Mouse (Mus musculus): Measurements from ENCODE around the gene Scn5a.

The Scn5a gene

DNA sequence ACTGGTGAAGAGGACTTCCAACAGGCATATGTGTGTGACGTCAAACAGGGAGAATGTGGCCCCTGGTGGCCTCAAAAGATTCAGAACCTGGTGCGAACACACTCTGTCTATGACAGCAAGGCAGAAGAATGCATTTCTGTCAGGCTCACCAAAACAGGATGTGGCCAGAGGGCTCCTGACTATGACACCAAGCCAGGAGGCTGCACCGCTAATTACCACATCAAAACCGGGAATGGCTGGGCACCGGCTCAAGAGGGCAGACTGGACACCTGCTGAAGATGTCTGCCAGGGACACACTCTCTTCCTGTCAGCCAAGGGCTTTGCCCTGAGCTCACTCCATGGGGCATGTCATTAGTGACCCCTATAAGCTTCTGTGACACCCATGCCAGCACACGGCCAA, 15.2 kb downstream of the Scn5a start:
- DNase-seq: no peak

DNA sequence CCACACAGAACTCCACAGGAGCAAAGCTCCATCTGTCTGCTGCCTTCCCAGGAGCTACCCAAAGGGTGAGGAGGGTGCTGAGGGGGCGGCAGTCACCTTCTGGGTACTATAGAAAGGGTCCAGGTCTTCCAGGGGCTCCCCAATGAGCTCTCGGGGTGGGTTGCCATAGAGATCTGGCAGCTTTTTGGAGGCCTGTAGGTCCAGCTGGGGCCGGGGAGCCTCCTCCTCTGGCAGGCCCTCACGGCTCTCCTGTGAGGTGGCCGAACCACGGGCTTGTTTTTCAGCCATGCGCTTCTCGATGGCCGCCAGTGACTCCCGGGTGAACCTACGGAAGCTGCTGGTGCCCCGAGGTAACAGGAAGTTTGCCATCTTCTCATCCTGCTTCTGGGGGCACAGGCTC, 16.6 kb downstream of the Scn5a start:
- DNase-seq: no peak

DNA sequence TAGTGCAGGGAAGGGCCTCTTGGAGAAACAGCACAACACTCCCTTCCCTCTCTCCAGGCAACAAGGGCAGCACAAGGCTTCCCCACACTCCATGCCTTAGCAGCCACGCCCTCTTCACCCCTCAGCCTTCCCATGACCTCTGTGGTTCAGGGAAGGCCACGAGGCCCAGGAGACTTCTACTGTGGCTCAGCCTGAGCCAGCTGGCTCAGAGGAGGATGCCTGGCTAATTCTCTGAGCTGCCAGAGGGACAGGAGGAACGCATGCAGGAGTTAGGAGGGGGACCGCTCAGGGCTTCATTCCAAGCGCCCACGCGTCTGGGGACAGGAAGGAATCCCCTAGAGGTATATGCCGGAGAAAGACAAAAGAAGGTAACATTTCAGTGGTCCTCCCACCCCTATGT, 17.1 kb downstream of the Scn5a start:
- DNase-seq: no peak

DNA sequence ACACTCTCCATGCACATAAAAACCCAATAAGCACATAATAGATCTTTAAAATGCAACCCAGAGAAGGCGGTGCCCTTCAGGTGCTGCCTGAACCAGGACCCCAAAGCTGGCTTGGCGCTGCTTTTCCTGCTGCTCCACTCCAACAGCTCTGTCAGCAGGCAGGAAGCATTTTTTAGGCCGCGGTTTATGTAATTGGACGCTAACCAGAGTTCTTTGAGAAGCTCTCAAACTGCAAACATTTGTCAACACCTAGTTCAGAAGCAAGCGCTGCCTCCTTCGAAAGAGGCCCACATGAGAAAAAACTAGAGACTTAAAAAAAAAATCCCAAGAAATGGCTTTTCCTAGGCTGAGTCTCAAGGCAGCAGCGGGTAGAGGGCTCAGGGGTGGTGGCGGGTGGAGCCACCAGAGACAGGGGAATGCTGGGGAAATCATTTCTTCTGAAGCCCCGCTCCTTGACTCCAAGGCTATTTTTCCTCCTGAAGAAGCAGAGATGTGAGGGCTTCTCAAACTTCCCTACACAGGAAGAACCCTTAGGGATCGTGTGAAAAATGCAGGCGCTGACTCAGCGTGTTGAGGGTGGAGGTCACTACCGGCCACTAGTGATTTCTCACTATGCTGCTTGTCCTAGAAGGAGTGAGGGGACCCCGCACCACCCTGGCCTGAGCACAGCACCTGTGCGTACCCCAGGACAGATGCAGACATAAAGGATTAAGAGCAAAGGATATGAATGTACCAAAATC, 19.1 kb downstream of the Scn5a start:
- no peak for DNase-seq

DNA sequence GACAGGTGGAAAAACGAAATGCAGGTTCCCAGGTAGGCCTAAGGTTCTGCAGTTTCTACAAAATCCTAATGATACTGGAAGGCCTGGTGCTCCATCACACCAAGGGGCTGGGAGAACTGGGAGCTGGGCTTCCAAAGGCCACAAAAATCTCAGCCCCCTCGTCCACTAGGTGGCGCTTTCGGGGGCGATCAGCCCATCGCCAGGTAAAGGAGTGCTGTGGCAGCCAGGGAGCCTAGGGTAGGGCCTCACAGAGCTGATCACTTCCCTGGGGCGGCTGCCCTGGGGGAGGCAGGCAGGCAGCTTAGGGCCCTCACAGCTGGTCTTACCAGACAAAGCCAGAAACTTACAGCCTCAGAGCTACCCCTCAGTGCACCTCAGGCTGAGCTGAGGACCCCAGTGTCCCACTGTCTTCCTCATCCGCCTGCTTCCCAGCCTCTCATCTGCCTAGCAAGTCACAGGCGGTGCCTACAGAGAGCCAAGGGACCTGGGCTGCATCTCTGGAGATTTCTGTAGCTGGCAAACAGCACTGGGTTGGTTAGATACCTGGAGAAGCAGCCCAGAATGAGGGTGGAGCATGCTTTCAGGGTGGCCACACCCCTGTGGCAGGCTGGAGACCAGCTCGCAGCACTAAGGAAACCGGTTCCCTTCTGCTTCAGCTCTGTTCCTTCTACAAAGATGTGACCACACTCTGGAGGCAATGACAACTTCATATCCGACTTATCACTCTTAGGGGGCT, 20.5 kb downstream of the Scn5a start:
- peak; percentile 64 for DNase-seq

DNA sequence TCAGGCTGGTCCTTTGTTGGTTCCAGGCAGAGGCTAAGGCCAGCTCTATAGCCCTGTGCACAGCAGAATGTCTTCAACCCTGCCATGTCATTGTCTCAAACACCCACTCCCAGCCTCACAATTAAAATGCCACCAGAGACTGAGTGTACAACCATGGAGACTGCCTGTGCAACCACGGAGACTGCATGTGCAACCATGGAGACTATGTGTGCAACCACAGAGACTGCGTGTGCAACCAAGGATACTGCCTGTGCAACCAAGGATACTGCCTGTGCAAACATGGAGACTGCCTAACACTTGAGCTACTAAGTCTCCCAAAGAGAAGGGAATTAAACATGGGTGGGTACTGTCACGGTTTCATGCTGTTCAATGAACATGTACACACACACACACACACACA, 22.8 kb downstream of the Scn5a start:
- DNase-seq: no peak

DNA sequence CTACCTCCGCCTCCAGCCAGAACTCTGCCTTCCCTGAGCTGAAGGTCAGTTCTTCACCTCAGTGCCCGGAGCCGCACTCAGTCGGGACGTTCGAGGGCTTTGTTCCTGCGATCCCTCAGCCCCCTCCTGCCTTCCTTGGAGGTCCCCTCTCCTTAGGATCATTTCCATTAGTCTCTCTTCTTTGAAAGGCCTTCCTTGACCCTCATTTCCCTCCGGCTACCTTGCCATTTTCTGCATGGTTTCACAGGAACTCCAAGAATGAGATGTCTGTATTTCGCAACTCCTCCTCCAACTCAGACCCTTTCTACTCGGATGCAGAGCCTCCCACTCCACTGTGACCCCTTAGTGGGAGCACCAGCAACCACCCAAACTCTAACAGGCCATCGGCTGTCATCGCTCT, 31.3 kb downstream of the Scn5a start:
- DNase-seq: no peak

DNA sequence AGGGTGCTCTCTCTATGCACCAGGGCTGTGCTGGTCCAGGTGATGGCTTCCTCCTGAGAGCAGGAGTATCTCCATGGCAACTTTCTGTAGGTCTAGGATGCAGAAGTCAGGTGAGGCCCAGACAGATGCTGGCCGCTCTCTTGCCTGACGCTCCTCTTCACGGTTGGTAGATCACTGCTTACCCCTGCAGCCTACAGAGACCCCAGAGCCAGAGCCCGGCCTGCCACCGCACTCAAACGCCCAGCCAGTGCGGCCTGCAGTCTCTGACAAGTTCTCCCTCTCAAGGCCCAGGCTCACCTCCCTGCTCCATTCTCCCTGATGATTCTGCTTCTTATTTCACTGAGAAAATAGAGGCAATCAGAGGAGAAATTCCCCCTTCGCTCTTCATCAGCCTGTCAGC, 31.7 kb downstream of the Scn5a start:
- DNase-seq: no peak

DNA sequence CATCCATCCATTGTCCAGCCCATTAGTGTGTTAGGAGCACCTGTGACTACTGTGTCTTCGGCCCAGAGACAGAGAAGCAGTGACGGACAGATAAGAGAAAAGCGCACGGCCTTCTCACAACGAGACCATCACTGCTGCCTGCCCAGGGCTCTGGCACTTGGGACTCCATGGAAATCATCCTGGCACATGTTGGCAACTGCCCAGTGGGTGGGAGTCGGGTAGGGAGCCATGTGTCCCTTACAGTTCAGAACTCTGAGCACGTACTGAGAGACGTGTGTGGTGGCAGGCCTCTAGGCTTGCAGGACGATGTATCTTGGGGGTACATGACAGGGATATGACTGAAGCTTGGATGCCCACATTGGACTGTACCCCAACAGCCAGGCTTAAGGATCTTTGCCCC, 38.1 kb downstream of the Scn5a start:
- no peak for DNase-seq

DNA sequence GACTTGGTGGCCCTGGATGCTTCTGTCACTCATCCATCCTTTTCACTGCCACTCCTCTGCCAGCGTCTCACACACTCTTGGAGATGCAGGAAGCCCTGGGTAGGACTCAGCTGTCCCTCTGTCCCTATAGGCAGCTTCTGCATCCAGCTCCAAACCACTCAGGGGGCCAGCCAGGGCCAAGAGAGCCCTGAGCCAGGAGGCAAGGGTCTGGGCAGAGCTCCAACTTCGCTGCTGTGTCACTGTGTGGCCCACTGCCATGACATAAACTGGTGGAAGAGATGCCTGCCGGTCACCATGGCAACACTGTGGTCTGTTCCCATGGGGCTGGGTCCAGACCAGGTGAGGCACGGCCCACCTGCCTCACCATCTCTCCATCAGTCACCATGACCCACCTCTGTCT, 41.0 kb downstream of the Scn5a start:
- peak; percentile 58 for DNase-seq

DNA sequence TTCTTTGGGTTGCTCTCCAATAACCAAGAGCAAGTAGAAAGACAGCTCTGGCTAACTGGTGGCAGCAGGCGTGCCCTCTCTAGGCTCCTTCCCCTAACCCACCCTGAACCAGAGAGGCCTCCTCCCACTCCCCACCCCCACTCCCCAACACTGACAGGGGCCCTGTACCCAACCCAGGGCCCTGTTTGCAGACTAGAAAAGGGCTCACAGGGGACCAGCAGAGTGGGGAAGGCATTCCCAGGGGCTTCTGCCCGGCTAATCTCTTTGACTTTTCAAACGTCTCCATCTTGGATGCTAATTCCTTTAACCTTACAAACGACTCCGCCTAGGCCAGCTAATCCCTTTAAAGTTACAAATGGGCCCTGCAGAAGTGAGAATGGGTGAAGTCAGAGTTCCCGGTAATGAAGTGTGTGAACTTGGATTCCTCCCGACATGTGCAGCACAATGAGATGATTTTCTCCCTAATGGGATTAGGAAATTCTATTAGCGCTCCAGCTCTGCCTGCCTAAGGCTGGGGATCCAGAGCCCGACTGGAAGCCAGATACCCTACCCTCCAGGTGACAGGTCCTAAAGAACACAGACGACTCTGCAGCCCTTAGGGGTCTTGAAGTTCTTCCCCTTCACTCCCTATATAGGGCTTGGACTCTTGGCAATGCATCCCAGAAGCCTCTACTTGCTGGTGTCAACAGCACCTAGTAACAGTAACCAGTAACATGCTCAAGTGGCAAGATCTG, 47.0 kb downstream of the Scn5a start:
- DNase-seq: no peak

DNA sequence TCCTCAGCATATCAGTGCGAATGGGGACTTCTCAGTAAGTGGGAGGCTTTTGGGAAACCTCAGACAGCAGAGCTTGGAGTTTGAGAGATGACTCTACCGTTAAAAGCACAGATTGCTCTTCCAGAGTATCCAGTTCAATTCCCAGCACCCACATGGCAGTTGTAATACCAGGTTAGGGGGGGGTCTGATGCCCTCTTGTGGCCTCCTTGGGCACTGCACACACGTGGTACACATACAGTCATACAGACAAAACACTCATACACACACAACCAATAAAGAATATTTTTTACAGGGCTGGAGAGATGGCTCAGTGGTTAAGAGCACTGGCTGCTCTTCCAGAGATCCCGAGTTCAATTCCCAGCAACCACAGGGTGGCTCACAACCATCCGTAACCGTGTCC, 54.3 kb downstream of the Scn5a start:
- no peak for DNase-seq

DNA sequence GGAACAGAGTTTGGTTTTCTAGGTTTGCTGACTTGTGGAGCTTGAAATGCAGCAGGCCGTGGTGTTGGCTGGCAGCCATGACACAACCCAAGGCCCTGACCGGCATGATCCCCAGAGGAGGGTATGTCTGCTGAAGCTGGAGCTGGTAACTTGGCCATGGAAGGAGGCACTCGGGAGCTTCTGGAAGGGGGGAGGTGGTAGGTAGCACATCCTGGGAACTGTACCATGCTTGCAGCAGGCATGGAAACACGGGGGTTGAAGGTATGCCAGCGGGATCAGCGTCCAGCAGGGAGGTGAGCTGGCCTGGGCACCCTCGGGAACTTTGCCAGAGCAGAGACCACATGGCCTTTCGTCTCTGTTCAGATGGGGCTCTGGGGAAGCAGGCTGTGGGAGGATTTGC, 55.5 kb downstream of the Scn5a start:
- DNase-seq: no peak

DNA sequence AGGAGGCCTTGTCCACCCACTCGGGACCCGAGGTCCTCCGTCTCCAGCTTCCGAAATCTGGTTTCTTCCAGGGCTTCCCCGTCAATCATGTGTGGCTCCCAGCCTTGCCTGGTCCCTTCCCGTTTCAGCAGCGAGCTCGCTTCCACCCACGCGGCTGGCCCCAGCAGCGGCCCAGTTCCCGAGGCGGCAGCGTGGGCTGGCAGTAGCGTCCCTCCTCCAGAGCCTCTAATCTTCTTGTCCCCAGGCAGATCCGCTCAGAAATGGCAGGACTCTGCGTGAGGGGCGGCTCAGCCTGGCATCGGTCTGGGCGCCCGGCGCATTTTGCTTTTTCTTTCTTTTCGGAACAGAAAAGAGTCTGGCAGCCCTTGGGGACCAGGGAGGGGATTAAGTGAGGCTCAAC, 59.7 kb downstream of the Scn5a start:
- no peak for DNase-seq

DNA sequence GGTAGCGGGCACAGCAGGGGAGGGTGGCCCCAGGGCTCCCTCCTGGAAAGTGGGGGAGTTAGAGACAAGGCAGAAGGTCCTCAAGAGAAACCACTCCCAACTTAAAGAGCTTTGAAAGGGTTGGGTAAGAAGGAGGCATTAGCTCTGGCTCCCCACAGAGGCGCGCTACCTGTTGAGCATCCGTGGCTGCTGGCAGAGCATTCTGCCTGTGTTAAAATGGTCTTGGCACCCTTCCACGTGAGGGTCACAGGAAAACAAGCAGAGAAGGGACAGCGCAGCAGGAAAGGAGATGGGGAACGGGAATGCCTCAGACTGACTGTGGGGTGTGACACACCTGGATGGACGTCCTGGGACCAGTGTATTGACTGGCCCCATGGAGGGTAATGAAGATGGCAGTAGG, 60.6 kb downstream of the Scn5a start:
- DNase-seq: no peak

DNA sequence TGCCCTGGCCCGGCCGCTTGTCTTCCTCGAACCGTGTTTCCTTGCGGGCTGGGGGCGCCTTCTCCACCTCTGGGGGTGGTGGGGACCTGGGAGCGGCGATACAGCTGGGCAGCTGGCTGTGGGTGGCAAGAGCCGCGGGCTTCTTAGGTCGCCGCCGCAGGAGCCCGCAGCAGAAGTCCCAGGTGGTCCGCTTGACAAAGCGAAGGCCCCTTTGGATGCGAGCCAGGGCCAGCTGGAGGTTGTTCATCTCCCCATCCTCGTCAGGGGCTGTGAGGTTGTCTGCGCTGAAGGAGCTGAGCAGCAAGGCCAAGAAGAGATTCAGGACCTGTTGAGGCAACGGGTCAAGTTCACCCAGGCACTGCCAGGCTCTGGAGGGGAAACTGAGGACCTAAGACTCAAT, 61.3 kb downstream of the Scn5a start:
- no peak for DNase-seq

DNA sequence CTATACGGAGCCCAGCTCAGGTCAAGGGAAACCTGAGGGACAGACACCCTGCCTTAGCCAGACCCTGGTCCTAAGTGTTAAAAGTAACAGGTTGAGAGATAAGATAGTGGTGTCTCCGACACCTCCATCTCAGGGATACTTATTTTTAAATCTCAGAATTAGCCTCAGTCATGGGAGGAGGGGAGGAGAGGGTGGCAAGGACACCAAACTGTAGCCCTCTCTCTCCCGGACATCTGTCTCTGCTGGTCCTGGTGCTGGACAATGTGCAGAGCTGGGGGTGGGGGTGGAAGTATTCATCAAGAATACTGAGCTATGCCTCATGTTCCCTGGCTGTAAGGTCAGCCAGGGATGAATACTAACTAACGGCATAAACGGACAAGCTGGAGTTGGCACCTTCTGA, 62.0 kb downstream of the Scn5a start:
- no peak for DNase-seq

DNA sequence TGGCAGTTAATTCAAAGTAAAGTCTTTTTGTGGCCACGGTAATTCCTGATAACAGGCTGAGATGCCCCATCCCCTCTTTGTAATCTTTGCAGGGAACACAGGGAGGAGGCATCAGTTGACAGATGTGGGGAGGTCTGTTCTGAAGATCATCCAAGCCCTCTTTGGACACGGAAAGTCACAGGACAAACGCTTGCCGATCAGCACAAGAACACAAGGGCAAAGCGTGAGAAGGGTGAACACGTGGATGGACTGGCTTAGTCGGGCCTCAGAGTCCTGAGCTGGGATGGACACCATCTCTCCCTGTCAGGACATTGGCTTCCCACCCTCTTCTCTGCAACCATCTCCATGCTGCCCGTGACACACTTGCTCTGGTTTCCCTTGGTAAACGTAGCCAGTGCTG, 63.4 kb downstream of the Scn5a start:
- DNase-seq: no peak

DNA sequence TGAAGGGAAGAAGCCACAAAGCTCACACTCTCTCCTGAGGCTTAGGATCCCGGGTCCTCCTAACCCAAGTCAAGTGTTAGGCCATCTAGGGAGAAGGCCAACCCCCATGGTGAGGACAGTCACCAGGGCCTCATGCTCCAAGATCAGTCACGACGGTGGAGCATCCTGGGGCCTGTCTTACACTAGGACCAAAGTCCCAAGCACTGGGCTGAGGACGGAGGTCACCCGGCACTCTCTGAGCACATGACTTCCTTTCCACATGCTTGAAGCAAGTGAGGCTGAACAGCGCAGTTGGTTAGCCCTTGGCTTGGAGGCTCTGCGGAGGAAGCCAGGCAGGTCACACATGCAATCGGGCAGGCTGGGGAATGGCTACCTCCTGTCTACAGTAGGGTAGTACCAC, 63.8 kb downstream of the Scn5a start:
- DNase-seq: no peak

DNA sequence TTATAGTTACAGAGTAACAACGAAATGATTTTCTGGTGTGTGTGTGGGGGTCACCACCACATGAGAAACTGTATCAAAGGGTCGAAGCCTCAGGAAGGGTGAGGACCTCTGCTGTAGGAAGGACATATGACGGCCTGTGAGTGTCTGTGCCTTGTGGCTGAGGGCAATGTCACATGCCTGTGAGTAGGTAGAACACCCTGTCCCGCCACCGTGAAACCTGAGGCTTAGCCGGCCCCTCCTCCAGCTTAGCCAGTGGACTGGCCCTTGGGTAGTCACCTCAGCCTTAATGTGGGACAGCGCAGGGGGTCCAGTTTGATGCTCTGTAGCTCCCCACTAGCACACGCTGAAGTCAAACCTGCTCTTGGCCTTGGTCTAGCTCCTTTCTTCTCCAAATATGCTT, 65.0 kb downstream of the Scn5a start:
- DNase-seq: no peak

DNA sequence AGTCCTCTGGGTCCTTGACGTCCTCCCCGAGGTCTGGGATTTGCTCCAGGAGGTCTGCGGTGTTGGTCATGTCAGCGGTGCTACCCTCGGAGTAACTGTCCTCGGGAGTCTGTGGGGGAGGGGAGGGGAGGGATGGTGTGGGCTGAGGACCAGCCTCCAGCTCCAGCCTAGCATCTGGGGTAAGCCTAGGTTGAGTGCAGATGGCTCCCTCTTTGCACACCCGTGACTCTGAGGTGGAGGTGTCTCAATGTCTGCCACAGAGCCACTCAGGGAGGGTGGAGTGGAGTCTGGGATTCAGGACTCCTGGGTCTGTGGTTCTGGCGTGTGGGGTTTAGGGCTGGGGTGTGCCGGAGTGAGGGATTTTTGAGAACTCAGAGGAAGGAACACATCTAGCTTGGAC, 65.8 kb downstream of the Scn5a start:
- no peak for DNase-seq

DNA sequence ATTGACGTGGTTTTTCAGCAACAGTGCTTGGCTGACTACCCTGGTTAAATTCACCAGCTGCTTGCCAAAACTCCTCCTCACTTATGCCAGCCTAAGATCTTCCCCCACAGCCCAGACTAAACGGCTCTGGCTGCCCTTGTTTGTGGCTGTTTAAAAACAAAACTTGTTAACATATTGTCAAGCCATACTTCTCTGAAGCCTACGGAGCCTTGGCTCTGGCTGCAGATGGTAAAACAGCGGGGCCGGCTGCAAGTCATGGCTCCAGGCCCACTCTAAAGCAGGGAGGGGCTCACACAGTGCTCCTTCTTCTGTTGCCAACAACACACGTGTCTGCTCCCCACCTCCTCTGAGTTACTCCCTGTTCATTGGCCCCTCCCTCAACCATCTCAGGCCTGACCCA, 67.9 kb downstream of the Scn5a start:
- DNase-seq: peak; percentile 48

DNA sequence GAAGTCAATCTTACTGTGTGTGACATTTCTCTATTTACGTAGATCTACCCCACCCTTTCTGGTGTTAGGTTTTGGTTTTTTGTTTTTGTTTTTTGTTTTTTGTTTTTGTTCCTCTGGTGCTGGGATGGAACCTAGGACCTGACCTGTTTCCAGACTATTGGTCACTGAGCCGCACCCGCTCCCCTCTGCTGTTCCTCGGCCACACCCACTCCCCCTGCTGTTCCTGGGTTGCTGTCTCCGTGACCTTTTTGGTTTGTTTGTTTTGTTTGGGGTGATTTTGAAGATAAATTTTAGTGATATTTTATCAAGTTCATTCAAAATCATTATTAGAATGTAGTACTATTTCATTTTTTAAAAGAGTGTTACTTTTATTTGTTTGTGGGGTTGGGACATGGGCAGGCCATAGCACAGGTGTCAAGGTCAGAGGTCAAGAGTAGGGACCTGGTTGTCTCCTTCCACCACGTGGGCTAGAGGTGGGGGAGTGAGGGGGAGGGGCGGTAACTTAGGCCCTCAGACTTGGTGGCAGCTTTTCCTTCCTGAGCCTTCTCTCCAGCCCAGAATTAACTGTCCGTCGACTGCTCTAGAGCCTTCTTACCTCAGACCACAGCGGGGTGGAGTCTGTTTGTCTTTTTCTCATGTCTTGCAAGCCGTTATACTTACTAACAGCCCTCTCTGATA, 73.7 kb downstream of the Scn5a start:
- DNase-seq: no peak

DNA sequence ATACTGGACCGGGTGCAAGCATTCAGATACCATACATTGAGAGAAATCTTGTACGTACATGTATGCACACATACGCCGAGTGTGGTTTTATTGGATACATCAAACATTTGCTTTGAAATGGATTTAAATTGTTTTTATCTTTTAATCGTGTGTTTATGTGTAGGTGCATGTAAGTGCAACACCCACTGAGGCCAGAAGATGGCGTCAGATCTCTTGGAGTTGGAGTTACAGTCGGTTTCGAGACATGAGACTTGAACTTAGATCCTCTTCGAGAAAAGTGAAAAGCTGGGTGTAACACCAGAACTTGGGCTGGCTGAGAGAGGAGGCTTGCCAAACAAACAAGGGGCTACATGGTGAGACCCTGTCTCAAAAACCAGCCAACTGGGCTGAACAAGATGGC, 75.2 kb downstream of the Scn5a start:
- DNase-seq: no peak

Data from right cerebral cortex, postnatal 4 days (tissue).